Mouse (Mus musculus) lung, adult 2 months (tissue): ENCODE results near the gene Pla2g2e.

Experiments used
- CTCF ChIP-seq: fragments of 200-500 bp; IDR thresholded peaks from 2 replicates; pipeline ENCODE4 v1.5.1; 2011; ENCODE audit warnings: mild to moderate bottlenecking, low read length, control low read depth; ENCODE audit not compliant: insufficient read depth
- POLR2A ChIP-seq: fragments of 200-500 bp; IDR thresholded peaks from 2 replicates; pipeline ENCODE4 v1.6.1; 2011; ENCODE audit warnings: low read depth, mild to moderate bottlenecking, control low read depth, low read length, borderline replicate concordance; ENCODE audit errors: extremely low read depth

GRCm38 (mm10) chr4:138841386-138841785 is 36.4 kb upstream of the Pla2g2e start:
- no peak for TF ChIP-seq CTCF
- TF ChIP-seq POLR2A, result no peak
